Mouse (Mus musculus) gastrocnemius, adult 8-10 months (tissue): ENCODE measurements around the gene Plekhm2. TPM values are rescaled to one million over a fixed set of nuclear protein-coding genes. Genes with fewer than 3 reads are reported as not detected.

Experiments
- DNase-seq, 2 experiments: peaks; one replicate each; pipeline ENCODE4 v3.0.0; 2022; ENCODE audit warnings: low spot score in 2 of 2
- total RNA-seq, 4 experiments: library from RNA; stranded (reverse); gene quantifications; 2 replicates each; pipeline ENCODE4 v1.2.4; 2022

Plekhm2 gene
- total RNA-seq, 4 experiments from 2014 or later: 25.0 to 32.5 (median 30.2) TPM

DNA sequence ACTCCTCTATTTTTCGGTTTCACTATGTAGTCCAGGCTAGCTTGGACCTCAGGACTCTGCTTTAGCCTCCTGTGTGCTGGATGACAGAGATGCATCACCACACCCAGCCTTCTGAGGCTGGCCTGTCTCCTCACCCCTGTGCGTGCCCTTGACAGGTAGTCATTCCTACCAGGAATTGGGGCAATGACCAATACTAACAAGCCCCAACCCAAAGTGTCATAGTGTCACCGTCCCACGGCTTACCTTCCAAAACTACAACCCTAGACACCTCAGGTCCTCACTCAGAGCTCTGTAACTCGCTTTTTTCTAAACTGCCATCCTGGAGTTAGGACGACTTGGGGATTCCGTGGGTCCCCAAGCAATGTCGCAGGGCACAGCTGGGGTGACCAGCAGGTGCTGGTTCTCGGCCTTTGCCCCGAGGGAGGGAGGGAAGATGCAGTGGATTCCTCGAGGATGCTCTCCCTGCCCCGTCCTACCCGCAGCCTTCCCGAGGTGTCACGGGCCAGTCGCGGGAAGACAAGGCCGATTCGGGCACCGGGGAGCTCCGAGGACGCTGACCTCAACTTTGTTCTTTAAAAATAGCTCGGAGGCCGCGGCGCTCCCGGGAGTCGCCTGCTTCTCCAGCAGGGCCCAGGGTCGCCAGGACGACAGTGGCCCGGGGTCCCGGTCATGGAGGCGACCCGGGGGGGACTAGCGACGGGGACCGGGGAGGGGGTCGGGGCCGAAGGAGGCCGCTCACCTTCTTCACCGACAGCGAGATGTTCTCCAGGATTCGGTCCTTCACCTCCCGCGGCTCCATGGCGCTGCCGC, 1.4 kb downstream of the Plekhm2 start:
- peak in 1 of 2 experiments; percentile 27 for DNase-seq

DNA sequence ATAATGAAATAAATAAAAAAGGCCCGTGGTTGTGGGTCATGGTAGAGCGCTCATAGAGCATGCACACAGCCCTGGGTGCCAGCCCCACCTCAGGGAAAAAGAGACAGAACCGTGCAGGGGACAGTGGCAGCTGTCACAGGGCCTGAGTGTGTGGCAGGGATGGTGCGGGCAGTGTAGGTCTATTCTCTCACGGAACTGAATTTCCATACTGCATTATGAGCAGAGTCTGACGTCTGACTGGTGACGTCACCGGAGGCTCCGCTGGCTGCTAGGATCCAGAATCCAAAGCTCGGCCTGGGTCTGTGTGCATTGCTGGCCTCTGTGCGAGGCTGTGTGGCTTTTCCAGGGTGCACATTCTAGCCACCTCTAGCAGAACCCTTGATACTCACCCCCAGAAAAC, 3.8 kb downstream of the Plekhm2 start:
- DNase-seq: no peak

DNA sequence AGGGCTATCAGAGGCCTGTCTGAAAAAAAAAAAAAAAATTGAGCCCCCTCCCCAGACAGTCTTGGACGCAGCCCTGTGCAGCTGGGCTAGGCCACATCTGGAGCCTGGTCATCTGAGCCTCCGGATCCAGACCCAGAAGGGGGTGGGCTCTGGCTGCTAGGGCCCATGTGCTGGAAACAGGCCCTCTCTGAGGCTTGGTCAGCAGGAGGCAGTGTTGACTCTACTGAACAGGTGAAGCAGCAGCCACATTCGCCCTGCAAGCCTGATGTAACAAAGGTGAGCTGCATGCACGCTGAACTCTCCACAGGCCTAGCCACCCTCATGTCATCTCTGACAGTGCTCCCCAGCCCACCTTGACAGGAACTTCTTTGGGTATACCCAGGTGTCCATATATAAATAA, 5.0 kb downstream of the Plekhm2 start:
- no peak for DNase-seq

DNA sequence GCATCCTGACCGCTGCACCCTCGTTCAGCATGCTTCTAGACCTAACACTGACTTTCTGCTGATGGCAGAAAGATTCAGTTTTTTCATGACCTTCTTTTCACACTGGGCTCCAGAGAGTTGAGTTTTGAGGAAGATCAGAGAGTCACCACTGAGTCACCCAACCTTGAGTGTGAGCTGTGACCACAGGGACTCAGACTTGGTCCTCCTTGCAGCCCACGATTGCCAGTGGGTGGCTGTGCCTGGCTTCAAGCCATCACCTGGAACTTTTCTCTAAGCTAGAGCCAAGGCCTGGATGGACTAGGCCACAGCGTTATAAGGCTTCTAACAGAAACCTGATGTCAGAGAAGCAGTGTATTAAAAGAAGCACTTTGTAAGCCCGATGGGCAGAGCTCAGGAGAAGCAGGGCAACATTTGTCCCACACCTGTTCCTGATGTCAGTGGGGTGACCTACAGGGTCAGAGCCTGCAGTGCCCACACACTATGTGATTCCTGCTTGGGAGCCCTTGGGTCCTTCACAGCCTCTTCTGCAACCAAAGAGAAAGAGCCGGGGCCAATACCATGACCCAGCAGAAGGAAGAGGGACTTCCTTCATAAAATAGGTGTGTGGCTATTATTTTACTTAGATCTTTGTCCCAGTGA, 5.7 kb downstream of the Plekhm2 start:
- no peak for DNase-seq

DNA sequence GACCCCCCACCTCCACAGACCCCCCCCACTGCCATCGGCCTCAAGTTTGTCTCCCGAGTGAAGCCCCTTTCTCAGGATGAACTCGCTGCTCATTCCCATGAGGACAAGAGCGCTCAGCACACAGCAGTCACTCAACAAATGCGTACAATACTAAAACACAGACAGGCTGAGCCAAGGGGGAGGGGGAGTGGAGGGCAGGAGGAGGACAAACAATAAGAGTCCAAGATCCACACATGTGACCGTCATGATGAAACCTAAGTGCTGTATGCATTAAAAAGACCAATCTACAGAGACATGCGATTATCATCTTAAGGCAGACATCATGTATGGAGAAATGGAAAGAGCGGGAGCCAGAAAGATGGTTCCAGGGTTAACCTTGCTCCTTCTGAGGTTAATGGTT, 7.8 kb downstream of the Plekhm2 start:
- no peak for DNase-seq

DNA sequence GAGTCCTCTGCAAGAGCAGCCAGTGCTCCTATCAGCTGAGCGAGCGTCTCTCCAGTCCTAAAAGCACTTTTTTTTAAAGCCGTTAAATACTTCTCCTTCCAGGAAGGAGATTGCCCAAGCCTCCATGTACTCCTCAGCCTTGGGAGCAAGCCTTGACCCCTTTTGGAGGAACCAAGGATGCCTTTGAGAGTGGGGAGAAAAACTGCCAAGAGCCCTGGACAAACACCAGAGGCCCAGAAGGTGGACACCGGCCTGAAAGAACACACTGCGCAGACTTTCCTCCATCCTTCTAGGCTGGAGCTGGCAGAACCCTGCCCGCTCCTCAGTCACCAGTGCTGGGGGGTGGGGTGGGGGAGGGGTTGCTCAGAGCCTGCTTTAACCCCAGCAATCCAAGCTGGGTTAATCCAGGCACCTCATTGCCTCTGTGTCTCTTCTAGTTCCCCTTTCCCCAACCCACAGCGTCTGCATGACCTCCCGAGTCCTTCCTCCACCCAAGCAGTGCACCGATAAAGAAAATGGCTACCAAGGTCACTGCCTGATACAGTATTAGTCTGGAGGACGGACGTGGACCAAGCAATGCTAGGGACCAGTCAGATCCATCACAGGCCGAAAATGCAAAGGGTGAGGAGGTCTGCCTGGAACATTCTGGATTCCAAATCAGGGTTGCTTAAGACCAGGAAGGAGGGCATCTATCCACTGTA, 8.6 kb downstream of the Plekhm2 start:
- peak; percentile 45 to 75 for DNase-seq

DNA sequence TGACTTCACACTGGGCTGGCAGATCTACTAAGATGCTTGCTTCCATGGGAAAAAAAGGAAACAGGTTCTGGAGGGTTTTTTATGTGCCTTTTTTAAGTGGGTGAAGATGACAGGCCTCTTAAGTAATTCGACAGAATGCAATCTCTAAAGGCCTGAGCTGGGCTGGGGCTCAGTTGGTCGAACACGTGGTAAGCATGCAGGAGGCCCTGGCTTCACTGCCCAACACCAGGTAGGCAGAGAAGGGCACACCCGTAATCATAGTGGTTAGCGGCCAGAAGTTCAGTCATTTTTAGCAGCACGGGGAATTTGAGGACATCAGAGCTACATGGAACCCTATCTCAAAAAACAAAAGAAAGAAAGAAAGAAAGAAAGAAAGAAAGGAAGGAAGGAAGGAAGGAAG, 10.2 kb downstream of the Plekhm2 start:
- DNase-seq: no peak

DNA sequence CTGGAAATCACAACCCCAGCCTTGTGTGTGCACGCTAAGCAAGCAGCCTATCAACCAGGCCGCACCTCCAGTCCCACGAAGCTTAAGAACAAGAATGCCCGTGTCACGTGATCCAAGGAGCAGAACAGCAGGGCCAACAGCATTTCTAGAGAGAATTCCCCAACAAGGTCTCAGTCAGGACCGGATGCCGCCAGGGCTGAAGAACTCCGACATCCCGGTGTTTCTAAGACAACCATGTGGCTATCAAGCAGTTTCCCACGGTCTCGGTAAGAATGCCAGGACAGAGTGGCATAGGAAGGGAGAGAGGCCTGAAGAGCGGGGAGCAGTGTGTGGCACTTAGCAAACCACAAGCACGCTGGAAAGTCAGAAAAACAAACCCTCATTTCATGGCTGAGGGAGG, 10.9 kb downstream of the Plekhm2 start:
- no peak for DNase-seq

DNA sequence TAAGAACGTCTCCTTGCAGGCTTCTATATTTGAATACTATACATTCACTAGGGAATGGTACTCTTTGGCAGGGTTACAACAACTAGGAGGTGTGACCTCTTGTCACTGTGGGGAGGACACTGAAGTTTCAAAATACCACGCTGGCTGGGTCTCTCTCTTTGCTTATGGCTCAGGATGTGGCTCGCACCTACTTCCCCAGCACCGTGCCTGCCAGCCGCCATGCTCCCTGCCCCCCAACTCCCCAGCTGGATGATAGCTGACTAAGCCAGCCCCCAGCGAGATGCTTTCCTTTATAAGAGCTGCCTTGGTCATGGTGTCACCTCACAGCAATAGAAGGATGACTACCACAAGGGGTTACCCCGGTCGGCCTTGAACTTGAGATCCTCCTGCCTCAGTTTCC, 11.7 kb downstream of the Plekhm2 start:
- DNase-seq: no peak

DNA sequence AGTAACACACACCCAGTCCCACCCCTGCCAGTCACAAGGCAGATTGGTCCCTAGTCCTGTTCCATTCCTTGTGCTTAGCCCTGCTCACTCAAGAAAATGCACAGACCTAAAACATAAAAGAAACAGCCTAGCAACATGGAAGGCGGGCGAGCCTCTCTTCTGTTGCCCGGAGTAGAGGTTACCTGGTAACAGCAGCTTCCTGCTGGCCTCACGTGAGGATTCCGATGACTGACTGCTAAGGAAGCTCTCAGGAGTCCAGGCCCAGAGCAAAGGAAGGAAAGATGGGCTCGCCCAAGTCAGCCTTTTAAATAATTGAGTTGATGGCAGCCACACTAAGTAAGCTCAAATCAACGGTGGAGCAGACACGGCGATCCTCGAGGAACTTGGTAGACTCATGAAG, 12.8 kb downstream of the Plekhm2 start:
- no peak for DNase-seq

DNA sequence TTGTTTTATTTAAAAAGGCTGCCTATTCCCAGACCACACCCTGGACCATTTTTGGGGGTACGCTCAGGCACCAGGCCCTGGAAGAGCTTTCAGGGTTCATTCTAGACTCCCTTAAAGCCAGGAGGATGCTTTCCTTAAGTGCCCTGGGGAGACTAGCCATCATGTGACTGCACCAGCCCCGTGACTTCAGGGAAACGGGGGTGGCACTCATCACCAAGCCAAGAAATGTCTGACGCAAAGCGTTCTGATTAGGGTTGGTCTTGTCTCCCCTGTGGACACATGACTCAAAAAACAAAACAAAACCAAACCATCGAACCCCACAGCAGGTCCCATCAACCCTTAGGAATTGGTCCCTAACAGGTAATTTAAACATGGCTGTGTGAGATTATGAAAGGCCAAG, 13.4 kb downstream of the Plekhm2 start:
- no peak for DNase-seq

DNA sequence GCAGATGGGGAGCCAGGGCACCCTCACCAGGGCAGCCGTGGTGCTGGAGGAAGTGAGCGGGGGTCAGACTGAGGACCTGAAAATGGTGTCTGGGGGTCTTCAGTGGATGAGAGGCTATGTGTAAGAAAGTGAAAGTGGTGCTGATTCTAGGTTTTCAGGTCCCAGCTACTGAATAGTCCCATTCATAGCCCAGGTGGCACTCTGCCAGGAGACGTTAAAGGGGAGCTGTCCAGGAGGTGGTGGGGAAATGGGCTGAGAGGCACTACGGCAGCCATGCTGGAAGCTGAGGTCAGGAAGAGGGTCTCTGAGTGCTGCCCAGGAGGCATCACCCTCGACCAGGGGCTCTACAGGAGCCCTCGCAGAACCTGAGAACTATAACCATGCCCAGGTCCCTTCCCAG, 15.5 kb downstream of the Plekhm2 start:
- no peak for DNase-seq

DNA sequence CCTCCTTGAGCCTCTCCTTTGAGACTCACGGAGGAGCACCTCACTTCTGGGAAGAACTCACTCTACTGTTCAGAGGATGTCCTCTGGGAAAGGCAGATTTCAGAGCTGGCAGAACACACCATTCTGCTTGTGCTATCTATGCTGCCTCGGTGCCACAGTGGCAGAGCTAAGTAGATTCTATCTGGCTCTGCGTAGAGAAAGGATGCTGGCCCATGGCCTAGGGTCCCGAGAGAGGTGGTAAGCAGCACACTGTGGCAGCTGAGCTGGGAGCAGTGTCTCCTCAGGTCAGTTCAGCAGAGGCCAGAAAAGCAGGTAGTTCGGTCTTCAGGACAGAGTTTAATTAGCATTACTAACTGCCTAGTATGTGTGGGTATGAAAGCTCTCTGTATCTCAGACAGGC, 16.4 kb downstream of the Plekhm2 start:
- DNase-seq: peak in 1 of 2 experiments; percentile 53

DNA sequence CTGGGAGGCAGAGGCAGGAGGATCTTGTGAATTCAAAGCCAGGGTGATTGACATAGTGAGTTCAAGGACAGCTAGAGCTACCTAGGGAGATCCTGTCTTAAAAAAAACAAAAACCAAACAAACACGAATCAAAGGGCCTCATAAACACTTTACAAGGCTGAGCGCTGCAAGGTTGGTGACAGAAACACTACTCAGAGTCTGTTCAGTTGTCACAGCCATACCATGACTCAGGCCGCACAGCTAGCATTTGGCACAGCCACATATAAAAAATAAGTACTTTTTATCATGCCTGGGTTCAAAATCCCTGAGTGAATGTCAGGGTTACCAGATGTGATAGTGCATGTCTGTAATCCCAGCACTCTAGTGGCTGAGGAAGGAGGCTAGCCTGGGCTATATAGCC, 17.5 kb downstream of the Plekhm2 start:
- no peak for DNase-seq

DNA sequence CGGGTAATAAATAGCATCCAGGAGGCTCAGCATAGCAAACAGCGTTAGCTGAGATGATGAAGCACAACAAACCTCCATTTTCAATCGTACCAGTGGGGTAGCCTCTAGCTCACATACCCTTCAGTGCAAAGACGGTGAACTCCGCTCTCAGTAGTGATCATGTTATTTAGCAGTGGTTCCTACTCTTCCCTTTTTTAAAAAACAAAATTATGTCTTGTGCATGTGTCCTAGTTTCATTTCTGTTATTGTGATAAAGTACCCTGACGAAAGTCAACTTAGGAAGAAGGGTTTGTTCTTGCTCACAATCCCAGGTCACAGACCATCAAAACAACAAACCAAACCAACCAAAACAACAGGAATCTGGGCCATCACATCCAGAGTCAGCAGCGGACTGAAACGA, 18.7 kb downstream of the Plekhm2 start:
- DNase-seq: no peak

DNA sequence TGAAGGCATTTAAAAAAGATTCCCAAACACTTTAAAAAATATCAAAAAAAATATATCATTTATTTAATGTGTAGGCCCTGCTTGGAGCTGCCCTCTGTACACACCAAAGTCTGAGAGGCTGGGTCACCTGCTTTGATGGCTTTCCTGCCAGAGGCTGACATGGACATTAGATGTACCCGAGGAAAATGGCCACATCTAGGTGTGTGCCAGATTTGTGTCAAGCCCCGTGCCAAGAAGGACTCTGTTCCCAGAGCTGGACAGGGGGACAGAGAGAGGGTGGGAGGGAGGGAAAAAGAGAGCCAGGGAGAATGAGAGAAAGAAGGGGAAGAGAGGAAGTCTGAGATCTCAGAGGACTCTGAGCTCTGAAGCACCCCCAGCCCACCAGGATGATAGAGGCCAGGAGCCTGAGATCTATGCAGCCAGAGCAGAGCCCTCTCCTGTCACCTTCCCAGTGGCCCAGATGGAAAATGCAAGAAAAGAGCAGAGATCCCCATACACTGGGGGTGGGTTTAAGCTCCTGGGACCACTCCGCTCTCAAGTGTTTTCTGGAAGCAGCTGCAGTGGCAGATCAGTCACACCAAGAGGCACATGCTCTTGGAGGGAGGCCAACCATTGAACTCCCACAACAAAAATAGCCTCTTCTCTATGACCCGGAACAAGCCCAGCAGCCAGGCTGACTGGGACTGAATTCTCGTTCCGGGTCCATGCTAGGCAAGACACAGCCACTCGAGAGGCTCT, 21.4 kb downstream of the Plekhm2 start:
- peak; percentile 71 to 75 for DNase-seq

DNA sequence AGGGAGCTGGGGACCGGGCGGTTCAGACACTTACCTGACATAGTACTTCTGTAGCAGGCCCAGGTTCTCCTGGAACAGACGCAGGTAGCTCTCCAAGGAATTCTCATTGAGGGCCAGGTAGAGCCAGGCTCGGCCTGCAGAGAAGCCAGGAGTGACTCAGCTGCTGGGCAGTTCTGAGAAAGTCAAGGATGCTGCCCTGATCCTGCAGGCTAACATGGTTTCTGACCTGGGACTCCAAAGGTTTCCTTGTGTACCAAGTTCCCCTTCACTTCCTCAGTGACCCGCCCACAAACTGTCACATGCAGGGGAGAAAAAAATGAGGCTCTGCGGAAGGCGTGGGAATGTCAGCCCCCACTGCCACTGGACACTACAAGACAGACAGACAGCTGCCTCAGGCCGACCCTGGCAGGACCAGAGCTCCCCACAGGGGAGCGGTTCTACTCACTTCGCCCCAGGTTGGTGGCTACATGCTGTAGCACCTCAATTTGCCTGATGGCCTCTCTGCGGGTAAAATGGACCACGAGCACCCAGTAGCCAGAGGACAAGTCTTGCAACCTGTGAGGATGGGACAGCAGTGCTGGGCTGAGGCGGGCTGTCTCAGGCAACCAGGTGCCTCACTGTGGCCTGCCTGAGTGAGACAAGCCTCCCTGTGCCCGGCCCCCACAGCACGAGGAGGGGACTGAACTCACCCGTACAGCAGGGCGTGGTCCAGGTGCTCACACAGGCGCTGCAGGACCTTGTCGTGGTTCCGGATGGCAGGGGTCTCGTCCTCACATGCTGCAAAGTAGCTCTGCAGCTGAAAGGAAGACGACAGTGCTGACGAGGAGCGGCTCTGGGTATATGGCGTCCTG, 22.5 kb downstream of the Plekhm2 start:
- no peak for DNase-seq

DNA sequence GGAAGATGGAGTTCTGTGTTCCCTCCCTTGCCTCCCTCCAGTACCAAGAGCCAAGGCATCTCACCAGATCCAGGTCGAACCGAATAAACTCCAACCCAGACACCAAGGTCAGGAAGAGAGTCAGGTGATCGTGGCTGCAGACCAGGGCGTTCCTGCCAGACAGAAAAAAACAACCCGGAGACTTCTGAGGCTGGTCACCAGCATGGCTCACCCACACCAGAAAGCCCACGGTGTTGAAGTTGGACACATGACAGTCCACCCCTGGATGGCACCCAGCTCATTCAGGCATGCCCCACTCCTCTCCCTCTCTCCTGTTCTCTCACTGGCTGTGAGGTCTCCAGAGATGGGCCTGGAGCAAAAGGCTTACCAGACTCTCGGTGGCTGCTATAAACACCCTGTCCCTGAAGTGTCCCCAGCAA, 23.3 kb downstream of the Plekhm2 start:
- peak; percentile 35 to 50 for DNase-seq

DNA sequence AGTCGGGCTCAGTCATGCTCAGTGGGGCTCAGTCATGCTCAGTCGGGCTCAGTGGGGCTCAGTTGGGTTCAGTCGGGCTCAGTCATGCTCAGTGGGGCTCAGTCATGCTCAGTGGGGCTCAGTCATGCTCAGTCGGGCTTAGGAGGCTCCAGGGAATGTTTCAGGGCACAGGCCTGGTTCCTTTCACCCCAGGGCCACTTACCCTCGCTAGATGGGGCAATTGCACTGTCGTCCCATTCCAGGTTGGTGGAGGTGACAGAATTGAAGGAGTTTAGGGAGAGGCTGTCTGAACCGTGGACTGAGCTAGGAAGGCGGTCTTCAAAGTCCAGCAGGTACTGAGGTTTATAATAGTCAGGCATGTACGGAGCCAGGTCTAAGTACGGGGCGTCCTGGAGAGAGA, 25.2 kb downstream of the Plekhm2 start:
- DNase-seq: no peak

DNA sequence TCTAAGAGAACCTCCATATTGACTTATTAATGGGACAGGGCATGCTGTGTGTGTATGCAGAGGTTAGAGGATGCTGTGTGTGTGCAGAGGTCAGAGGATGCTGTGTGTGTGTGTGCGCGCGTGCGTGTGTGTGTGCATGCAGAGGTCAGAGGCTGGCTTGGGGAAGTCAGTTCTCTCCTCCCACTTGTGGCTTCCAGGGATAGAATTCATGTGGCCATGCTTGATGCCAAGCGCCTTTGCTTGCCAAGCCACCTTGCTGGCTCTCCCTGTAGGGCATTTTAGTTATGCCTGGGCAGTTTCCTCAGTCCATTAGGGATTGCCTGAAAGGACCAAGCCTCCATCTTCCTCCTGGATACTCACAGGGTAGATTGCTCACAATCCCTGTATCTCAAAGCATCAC, 28.0 kb downstream of the Plekhm2 start:
- no peak for DNase-seq

DNA sequence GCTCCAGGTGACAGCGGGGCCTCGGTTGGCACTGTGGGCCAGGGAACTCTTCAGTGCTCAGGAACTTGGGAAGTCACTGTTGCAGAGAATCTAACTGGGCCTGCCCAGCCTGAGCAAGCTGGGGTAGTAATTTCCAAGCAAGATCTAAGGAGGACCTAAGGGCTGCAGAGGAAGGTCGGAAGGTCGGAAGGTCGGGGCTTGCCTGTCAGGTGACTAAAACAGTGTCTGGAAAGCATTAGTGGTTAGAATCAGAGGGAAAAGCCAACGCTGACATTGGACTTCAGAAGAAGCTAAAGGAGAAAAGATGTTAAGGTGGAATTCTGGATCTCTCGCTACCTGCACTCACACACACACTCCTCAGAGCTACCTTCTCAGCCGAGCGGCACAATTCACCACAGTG, 28.7 kb downstream of the Plekhm2 start:
- no peak for DNase-seq
